Mouse (Mus musculus): Measurements from ENCODE around the gene B9d2.

The B9d2 gene

DNA sequence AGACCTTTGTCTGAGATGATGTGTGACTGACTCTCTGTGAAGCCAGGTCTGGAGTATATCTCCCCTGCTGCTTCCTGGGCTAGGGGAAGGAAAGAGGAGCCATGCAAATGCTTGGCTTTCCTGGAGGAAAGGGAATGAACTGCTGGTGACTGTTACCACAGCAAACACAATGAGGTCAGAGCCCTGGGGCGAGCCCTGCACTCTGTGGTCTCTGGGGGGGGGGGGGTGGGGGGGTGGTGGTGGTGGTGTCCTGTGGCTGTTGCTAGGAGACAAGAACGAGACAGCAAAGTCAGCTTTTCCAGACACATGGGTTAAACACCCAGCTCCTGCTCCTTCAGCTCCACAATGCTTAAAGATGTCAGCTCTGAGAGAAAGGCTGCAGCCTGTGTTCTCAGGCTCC lies 48.8 kb downstream of the B9d2 start:
- in situ Hi-C loops (cut with MboI, MseI), result loop anchor here (25.0 kb wide), 1 partner anchor 1458 kb away; the partner anchor contains the start of genes BC024978, Gm21983, Mia and Rab4b

DNA sequence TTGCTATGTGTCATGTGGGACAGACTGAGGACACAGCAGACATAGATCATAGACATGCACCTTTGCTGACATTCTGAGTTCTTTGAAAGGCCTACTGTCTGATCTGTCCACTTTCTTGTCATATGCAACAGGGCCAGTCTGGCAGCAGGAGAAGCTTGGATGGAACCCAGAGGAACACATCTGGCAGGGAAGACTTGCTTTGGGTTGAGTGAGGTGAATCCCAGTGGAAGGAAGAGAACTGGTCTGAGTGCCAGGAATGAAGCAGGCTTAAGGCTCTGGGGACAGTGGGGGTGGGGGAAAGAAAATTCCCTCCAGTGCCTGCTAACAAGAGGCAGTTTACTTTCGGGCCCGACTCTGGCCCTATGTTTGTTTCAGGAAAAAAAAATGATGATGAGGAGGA lies 49.3 kb downstream of the B9d2 start:
- in situ Hi-C loops (cut with MboI, MseI), result loop anchor here (25.0 kb wide), 1 partner anchor 1457 kb away; the partner anchor contains the start of genes BC024978, Gm21983, Mia and Rab4b

DNA sequence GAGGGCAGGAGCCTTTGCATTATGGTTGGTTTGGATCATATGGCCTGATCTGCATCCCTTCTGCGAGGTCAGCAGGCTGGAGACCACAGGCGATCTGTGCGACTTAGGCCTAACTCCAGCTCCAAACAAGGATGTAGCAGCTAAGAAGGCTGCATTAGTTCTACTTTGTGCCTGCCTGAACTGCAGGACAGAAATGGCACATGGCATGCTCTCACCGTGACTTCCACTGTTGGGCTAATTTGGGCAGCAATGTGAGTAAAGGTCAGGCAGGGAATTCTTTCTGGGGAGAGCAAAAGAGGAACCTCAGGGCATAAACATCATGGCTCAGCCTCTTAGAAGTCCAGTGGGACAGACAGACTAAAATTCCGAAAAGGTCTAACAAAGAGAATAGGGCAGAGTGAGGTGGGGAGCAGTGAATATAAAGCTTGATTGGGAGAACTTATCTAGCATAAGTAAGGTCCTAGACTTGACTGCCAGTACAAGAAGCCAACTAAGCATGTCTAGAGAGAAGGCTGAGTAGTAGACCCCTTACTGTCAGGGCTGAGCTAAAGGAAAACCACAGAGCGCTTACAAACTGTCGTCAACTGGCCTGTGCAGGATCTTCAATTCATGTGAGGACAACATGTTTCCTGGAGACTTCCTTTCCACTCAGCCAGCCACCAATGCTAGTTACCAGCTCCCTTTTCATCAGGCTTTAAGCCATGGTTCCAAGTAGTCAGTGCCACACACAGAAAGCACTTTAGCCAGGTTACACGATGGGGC lies 50.9 kb downstream of the B9d2 start:
- in situ Hi-C loops (cut with MboI, MseI), result loop anchor here (25.0 kb wide), 1 partner anchor 1456 kb away; the partner anchor contains the start of genes BC024978, Gm21983, Mia and Rab4b

DNA sequence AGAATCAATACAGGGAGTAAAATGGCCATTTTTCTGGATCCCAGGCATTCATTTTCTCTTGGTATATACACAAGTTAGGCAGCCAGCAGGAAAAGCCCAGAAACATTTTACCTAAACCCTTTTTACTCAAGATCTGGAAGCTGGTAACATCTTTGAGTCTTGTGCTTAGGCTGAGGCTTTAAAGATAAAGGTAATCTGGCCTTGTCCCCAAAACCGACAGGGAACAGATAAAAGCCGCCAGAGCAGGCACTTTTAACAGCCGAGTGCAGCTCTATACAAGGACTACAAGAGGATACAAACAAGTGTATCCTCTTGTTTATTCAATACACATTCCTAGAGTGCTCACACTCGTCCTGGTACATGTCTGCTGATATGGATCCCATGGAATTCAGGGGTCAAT lies 54.4 kb downstream of the B9d2 start:
- in situ Hi-C loops (cut with MboI, MseI), result loop anchor here (25.0 kb wide), 1 partner anchor 1452 kb away; the partner anchor contains the start of genes BC024978, Gm21983, Mia and Rab4b

Measured in T-helper 2 cell (primary cell).